Mouse (Mus musculus) midbrain, postnatal 0 days (tissue): ENCODE measurements around the gene Kifc5b. TPM values are rescaled to one million over a fixed set of nuclear protein-coding genes. Genes with fewer than 3 reads are reported as not detected.

Source experiments
- ATAC-seq: fragments of 200-750 bp; cut with Nextera tagmentation; 2 replicates; pipeline ENCODE4 v1.8.0; 2017; ENCODE audit warnings: moderate number of reproducible peaks, mild to moderate bottlenecking, moderate TSS enrichment, moderate library complexity; ENCODE audit not compliant: low FRiP score
- DNase-seq: peaks from one replicate; pipeline ENCODE4 v3.0.0-alpha.2; 2015; ENCODE audit warnings: low spot score
- H3K27ac ChIP-seq: fragments of 300-500 bp; sonication (generic); 2 replicates; pipeline ENCODE4 v1.5.1; 2014; ENCODE audit warnings: low read depth, mild to moderate bottlenecking, low read length, mixed read lengths
- H3K27me3 ChIP-seq: fragments of 300-500 bp; sonication (generic); 2 replicates; pipeline ENCODE4 v1.6.1; 2014; ENCODE audit warnings: low read length, control low read depth, mixed read lengths; ENCODE audit not compliant: insufficient read depth
- H3K36me3 ChIP-seq: fragments of 300-500 bp; sonication (generic); 2 replicates; pipeline ENCODE4 v1.6.1; 2014; ENCODE audit warnings: low read length, control low read depth, mixed read lengths; ENCODE audit not compliant: insufficient read depth
- H3K4me1 ChIP-seq: fragments of 300-500 bp; sonication (generic); 2 replicates; pipeline ENCODE4 v1.6.1; 2014; ENCODE audit warnings: mild to moderate bottlenecking, control low read depth, antibody characterized with exemption, low read length, mixed read lengths; ENCODE audit not compliant: insufficient read depth
- H3K4me2 ChIP-seq: fragments of 300-500 bp; sonication (generic); 2 replicates; pipeline ENCODE4 v1.6.1; 2014; ENCODE audit warnings: low read depth, mild to moderate bottlenecking, low read length, mixed read lengths; ENCODE audit not compliant: poor library complexity, severe bottlenecking
- H3K4me3 ChIP-seq: fragments of 300-500 bp; sonication (generic); 2 replicates; pipeline ENCODE4 v1.5.1; 2014; ENCODE audit warnings: low read depth, mild to moderate bottlenecking, low read length, moderate library complexity
- H3K9ac ChIP-seq: fragments of 300-500 bp; sonication (generic); replicated peaks from 2 replicates; pipeline ENCODE4 v1.6.1; 2014; ENCODE audit warnings: mild to moderate bottlenecking, low read length, moderate library complexity, mixed read lengths; ENCODE audit not compliant: poor library complexity, severe bottlenecking
- H3K9me3 ChIP-seq: fragments of 300-500 bp; sonication (generic); 2 replicates; pipeline ENCODE4 v1.6.1; 2016; ENCODE audit warnings: low read length, control low read depth
- CTCF ChIP-seq: IDR thresholded peaks from 2 replicates; pipeline ENCODE4 v1.5.1; 2016; ENCODE audit warnings: antibody characterized with exemption, mild to moderate bottlenecking
- WGBS: fragments of 180-500 bp; shearing (Covaris S2); extraction: QIAGEN DNeasy Blood & Tissue Kit; methylation state at CpG from one replicate; pipeline ENCODE4 v1.1.7; 2014; 5-methylcytosine and 5-hydroxymethylcytosine counted together
- polyA plus RNA-seq: library from polyadenylated mRNA; unstranded; fragments of >200 nt; fragmentation: Nextera tagmentation; extraction: Ambion mirVana; gene quantifications from 2 replicates; pipeline ENCODE4 v1.2.1, GENCODE M21; 2015
- total RNA-seq: library from RNA; depleted of rRNA; stranded (reverse); fragments of >200 nt; gene quantifications from 2 replicates; pipeline ENCODE4 v1.2.3, GENCODE M21; 2014; rRNA removed

Gene Kifc5b
- 1.9 and 4.7 TPM in 2 replicates for total RNA-seq
- 1.6 and 1.9 TPM in 2 replicates for polyA plus RNA-seq

- peak; percentile 99 for ATAC-seq
- Histone ChIP-seq H3K9me3 (no peaks in the 10 kb centered on the region), H3K4me1 (no peaks in the 10 kb centered on the region), H3K4me2 (peak within 1 kb of the TSS; percentile 59), H3K4me3 (peak within 1 kb of the TSS; percentile 57), H3K27me3 (no peaks in the 10 kb centered on the region), H3K36me3 (no peaks in the 10 kb centered on the region), H3K9ac (no peak within 1 kb of the TSS), H3K27ac (no peak within 1 kb of the TSS)
- WGBS = under 1% methylated on average over 71 of the region's 72 CpGs
- DNase-seq = peak; percentile 99
- peak; percentile 100 for TF ChIP-seq CTCF
Measured at GRCm38 (mm10) chr17:26916711-26917482, at the start of gene Kifc5b. Gene Kifc5b (plus strand): TSS chr17:26917091.

- no peak overlapping the region for H3K27ac ChIP-seq
- H3K4me2 ChIP-seq = no peak overlapping the region
- H3K9me3 ChIP-seq = no peaks in the 10 kb centered on the region
- 33% methylated on average over 5 of the region's 5 CpGs for WGBS
- no peak overlapping the region for H3K4me3 ChIP-seq
- no peaks in the 10 kb centered on the region for H3K36me3 ChIP-seq
- no peaks in the 10 kb centered on the region for H3K4me1 ChIP-seq
- no peaks in the 10 kb centered on the region for H3K27me3 ChIP-seq
- no peak for TF ChIP-seq CTCF
- H3K9ac ChIP-seq = no peak overlapping the region
- ATAC-seq = no peak
- no peak for DNase-seq
Measured at GRCm38 (mm10) chr17:26868756-26869155, 48.1 kb upstream of the Kifc5b start.

GRCm38 (mm10) chr17:26872870-26873269 is 44.0 kb upstream of the Kifc5b start:
- no peak overlapping the region for H3K4me3 ChIP-seq
- H3K9ac ChIP-seq = no peak overlapping the region
- no peak overlapping the region for H3K4me2 ChIP-seq
- H3K36me3 ChIP-seq = no peaks in the 10 kb centered on the region
- H3K27ac ChIP-seq = no peak overlapping the region
- DNase-seq (no peak), ATAC-seq (no peak)
- no peaks in the 10 kb centered on the region for H3K4me1 ChIP-seq
- no peak for TF ChIP-seq CTCF
- H3K9me3 ChIP-seq = no peaks in the 10 kb centered on the region
- no peaks in the 10 kb centered on the region for H3K27me3 ChIP-seq
- WGBS = 75% methylated on average over 3 of the region's 3 CpGs

- Histone ChIP-seq H3K9me3 (no peaks in the 10 kb centered on the region), H3K27ac (no peak overlapping the region), H3K36me3 (no peaks in the 10 kb centered on the region), H3K27me3 (no peaks in the 10 kb centered on the region), H3K4me2 (no peak overlapping the region), H3K4me3 (no peak overlapping the region), H3K9ac (no peak overlapping the region), H3K4me1 (no peaks in the 10 kb centered on the region)
- 76% methylated on average over 8 of the region's 8 CpGs for whole genome bisulfite sequencing
- TF ChIP-seq CTCF = no peak
- no peak for DNase-seq
- ATAC-seq = no peak
Measured at GRCm38 (mm10) chr17:26873502-26873901, 43.4 kb upstream of the Kifc5b start.

GRCm38 (mm10) chr17:26874542-26874941 is 42.3 kb upstream of the Kifc5b start:
- 64% methylated on average over 11 of the region's 11 CpGs for WGBS
- no peaks in the 10 kb centered on the region for H3K27me3 ChIP-seq
- no peak overlapping the region for H3K27ac ChIP-seq
- no peak overlapping the region for H3K4me2 ChIP-seq
- TF ChIP-seq CTCF = no peak
- H3K9me3 ChIP-seq = no peaks in the 10 kb centered on the region
- no peak overlapping the region for H3K4me3 ChIP-seq
- no peak overlapping the region for H3K9ac ChIP-seq
- no peaks in the 10 kb centered on the region for H3K4me1 ChIP-seq
- DNase-seq (no peak), ATAC-seq (no peak)
- no peaks in the 10 kb centered on the region for H3K36me3 ChIP-seq

GRCm38 (mm10) chr17:26877927-26878326 is 39.0 kb upstream of the Kifc5b start:
- no peak for TF ChIP-seq CTCF
- no peak for ATAC-seq
- WGBS = 86% methylated on average over 7 of the region's 7 CpGs

More at GRCm38 (mm10) chr17:26877927-26878326, 39.0 kb upstream of the Kifc5b start:
- no peak for DNase-seq
- H3K9me3 ChIP-seq = no peaks in the 10 kb centered on the region
- no peak overlapping the region for H3K27ac ChIP-seq
- H3K4me2 ChIP-seq = no peak overlapping the region
- no peaks in the 10 kb centered on the region for H3K27me3 ChIP-seq
- H3K36me3 ChIP-seq = no peaks in the 10 kb centered on the region
- no peak overlapping the region for H3K4me3 ChIP-seq
- no peaks in the 10 kb centered on the region for H3K4me1 ChIP-seq
- H3K9ac ChIP-seq = no peak overlapping the region
